Mouse (Mus musculus) large intestine, adult 2 months (tissue): Measurements from ENCODE around the gene Gsg1l. TPM values are rescaled to one million over a fixed set of nuclear protein-coding genes. Genes with fewer than 3 reads are reported as not detected.

Experiments
- DNase-seq: peaks from one replicate; pipeline ENCODE4 v3.0.0-alpha.2; 2012; ENCODE audit warnings: low read depth, low spot score
- WGBS: fragments of 180-500 bp; shearing (Covaris S2); methylation state at CpG from one replicate; pipeline ENCODE4 v1.1.7; 2018; 5-methylcytosine and 5-hydroxymethylcytosine counted together
- polyA plus RNA-seq: library from polyadenylated mRNA; depleted of rRNA; stranded (reverse); fragments of >200 nt; gene quantifications from 2 replicates; pipeline ENCODE4 v1.2.3, GENCODE M21; 2012

The Gsg1l gene
- polyA plus RNA-seq, 1 experiment, result 0.33 TPM

GRCm38 (mm10) chr7:125954356-125954878 is 127.8 kb downstream of the Gsg1l start:
- WGBS, result 79% methylated on average over 3 of the region's 3 CpGs
- no peak for DNase-seq

- WGBS, result 63% methylated on average over 6 of the region's 6 CpGs
- DNase-seq, result no peak
These were observed 128.4 kb downstream of the Gsg1l start for GRCm38 (mm10) chr7:125953844-125954243.

GRCm38 (mm10) chr7:125951911-125952310 is 130.3 kb downstream of the Gsg1l start:
- WGBS, result 75% methylated on average over 7 of the region's 7 CpGs
- no peak for DNase-seq

- no peak for DNase-seq
- WGBS, result 72% methylated on average over 4 of the region's 4 CpGs
These were observed 133.2 kb downstream of the Gsg1l start for GRCm38 (mm10) chr7:125948973-125949372.

GRCm38 (mm10) chr7:125945915-125946314 is 136.3 kb downstream of the Gsg1l start:
- DNase-seq, result no peak
- WGBS, result 60% methylated on average over 8 of the region's 8 CpGs

- WGBS, result 74% methylated on average over 5 of the region's 5 CpGs
- DNase-seq, result no peak
These were observed 137.6 kb downstream of the Gsg1l start for GRCm38 (mm10) chr7:125944631-125945030.

GRCm38 (mm10) chr7:125943511-125943910 is 138.7 kb downstream of the Gsg1l start:
- WGBS, result 91% methylated on average over 4 of the region's 4 CpGs
- no peak for DNase-seq

- 71% methylated on average over 6 of the region's 6 CpGs for WGBS
These were observed 139.7 kb downstream of the Gsg1l start for GRCm38 (mm10) chr7:125942365-125943090.

GRCm38 (mm10) chr7:125934319-125934718 is 147.9 kb downstream of the Gsg1l start:
- WGBS, result 78% methylated on average over 2 of the region's 2 CpGs
- DNase-seq, result no peak

More at GRCm38 (mm10) chr7:125942365-125943090, 139.7 kb downstream of the Gsg1l start:
- no peak for DNase-seq

GRCm38 (mm10) chr7:125933356-125934244 is 148.6 kb downstream of the Gsg1l start:
- DNase-seq, result no peak
- WGBS, result 42% methylated on average over 16 of the region's 16 CpGs

GRCm38 (mm10) chr7:125931602-125932001 is 150.6 kb downstream of the Gsg1l start:
- no peak for DNase-seq
- 60% methylated on average over 5 of the region's 5 CpGs for whole genome bisulfite sequencing

- DNase-seq, result no peak
- 52% methylated on average over 5 of the region's 5 CpGs for WGBS
These were observed 158.2 kb downstream of the Gsg1l start for GRCm38 (mm10) chr7:125924044-125924443.

GRCm38 (mm10) chr7:125920801-125921200 is 161.4 kb downstream of the Gsg1l start:
- WGBS, result 66% methylated on average over 5 of the region's 5 CpGs
- no peak for DNase-seq

- WGBS, result 69% methylated on average over 13 of the region's 13 CpGs
These were observed 181.6 kb downstream of the Gsg1l start for GRCm38 (mm10) chr7:125900386-125901161.

GRCm38 (mm10) chr7:125899916-125900315 is 182.3 kb downstream of the Gsg1l start:
- no peak for DNase-seq
- WGBS, result 71% methylated on average over 2 of the region's 2 CpGs

More at GRCm38 (mm10) chr7:125900386-125901161, 181.6 kb downstream of the Gsg1l start:
- no peak for DNase-seq

- 5% methylated on average over 7 of the region's 7 CpGs for WGBS
- DNase-seq, result peak; percentile 7
These were observed 183.2 kb downstream of the Gsg1l start for GRCm38 (mm10) chr7:125899036-125899435.

GRCm38 (mm10) chr7:125897059-125897458 is 185.2 kb downstream of the Gsg1l start:
- WGBS, result 82% methylated on average over 4 of the region's 4 CpGs
- DNase-seq, result no peak

GRCm38 (mm10) chr7:125893621-125894020 is 188.6 kb downstream of the Gsg1l start:
- no peak for DNase-seq
- WGBS, result 87% methylated on average over 5 of the region's 5 CpGs

GRCm38 (mm10) chr7:125888373-125888772 is 193.8 kb downstream of the Gsg1l start:
- WGBS, result 57% methylated on average over 12 of the region's 12 CpGs
- no peak for DNase-seq

GRCm38 (mm10) chr7:125887761-125888160 is 194.4 kb downstream of the Gsg1l start:
- WGBS, result 78% methylated on average over 5 of the region's 5 CpGs
- DNase-seq, result no peak
